Mouse (Mus musculus): ENCODE data around the gene Cygb. TPM values are rescaled to one million over a fixed set of nuclear protein-coding genes. Genes with fewer than 3 reads are reported as not detected.
A peak's percentile ranks its signal among the peaks of the same experiment; 100 is the strongest.
"Not testable (repeated sequence)": the region's sequence is repeated elsewhere in the genome, so short reads cannot be mapped to it uniquely, and the experiment has no call there.

Cygb gene
- polyA plus RNA-seq, 1 experiment from 2014 or later = 19.6 TPM

- H3K27me3 ChIP-seq (ENCODE audit: control insufficient read depth, insufficient read depth, low read length) = no peaks in the 10 kb centered on the region
- no peak overlapping the region for H3K27ac ChIP-seq (ENCODE audit: low read length)
- no peaks in the 10 kb centered on the region for H3K9me3 ChIP-seq (replicated peaks; ENCODE audit: control insufficient read depth, low read length)
- ATAC-seq (ENCODE audit: insufficient read depth, low FRiP score) = no peak
- peaks cover 49% of the 10 kb centered on the region for H3K4me1 ChIP-seq (ENCODE audit: control insufficient read depth, insufficient read depth, low read length)
- no peaks in the 10 kb centered on the region for H3K36me3 ChIP-seq (ENCODE audit: control insufficient read depth, insufficient read depth, low read length)
- no peak overlapping the region for H3K4me2 ChIP-seq (ENCODE audit: low read depth, low read length)
- 88% methylated on average over 7 of the region's 7 CpGs for WGBS
- H3K9ac ChIP-seq (ENCODE audit: low read length) = no peak overlapping the region; the same call in 1 of the 2 replicates
- H3K4me3 ChIP-seq (replicated peaks; ENCODE audit: low read length) = no peak overlapping the region
These were observed 36.5 kb downstream of the Cygb start for GRCm38 (mm10) chr11:116617641-116618040.

- H3K4me3 ChIP-seq (replicated peaks; ENCODE audit: low read length) = no peak overlapping the region
- H3K9ac ChIP-seq (ENCODE audit: low read length) = peak overlapping the region; percentile 7; the same call in 1 of the 2 replicates
- no peak for ATAC-seq (ENCODE audit: insufficient read depth, low FRiP score)
- H3K27ac ChIP-seq (ENCODE audit: low read length) = peak overlapping the region; percentile 74
- H3K36me3 ChIP-seq (ENCODE audit: control insufficient read depth, insufficient read depth, low read length) = no peaks in the 10 kb centered on the region
- no peaks in the 10 kb centered on the region for H3K9me3 ChIP-seq (replicated peaks; ENCODE audit: control insufficient read depth, low read length)
- H3K27me3 ChIP-seq (ENCODE audit: control insufficient read depth, insufficient read depth, low read length) = no peaks in the 10 kb centered on the region
- H3K4me2 ChIP-seq (ENCODE audit: low read depth, low read length) = peak overlapping the region; percentile 22; the same call in 1 of the 2 replicates
- 66% methylated on average over 10 of the region's 10 CpGs for WGBS
- peaks cover 43% of the 10 kb centered on the region for H3K4me1 ChIP-seq (ENCODE audit: control insufficient read depth, insufficient read depth, low read length)
These were observed 37.5 kb downstream of the Cygb start for GRCm38 (mm10) chr11:116616438-116617118.

- Histone ChIP-seq H3K27me3 (ENCODE audit: control insufficient read depth, insufficient read depth, low read length) (no peaks in the 10 kb centered on the region), H3K9ac (ENCODE audit: low read length) (peak overlapping the region; percentile 18; the same call in 1 of the 2 replicates), H3K4me2 (ENCODE audit: low read depth, low read length) (peak overlapping the region; percentile 22), H3K27ac (ENCODE audit: low read length) (peak overlapping the region; percentile 74), H3K9me3 (replicated peaks; ENCODE audit: control insufficient read depth, low read length) (no peaks in the 10 kb centered on the region), H3K36me3 (ENCODE audit: control insufficient read depth, insufficient read depth, low read length) (no peaks in the 10 kb centered on the region), H3K4me1 (ENCODE audit: control insufficient read depth, insufficient read depth, low read length) (peaks cover 38% of the 10 kb centered on the region), H3K4me3 (replicated peaks; ENCODE audit: low read length) (no peak overlapping the region)
- ATAC-seq (ENCODE audit: insufficient read depth, low FRiP score) = peak; percentile 63
- 37% methylated on average over 15 of the region's 15 CpGs for WGBS
These were observed 38.2 kb downstream of the Cygb start for GRCm38 (mm10) chr11:116615735-116616437.

- ATAC-seq (ENCODE audit: insufficient read depth, low FRiP score) = no peak
- peaks cover 23% of the 10 kb centered on the region for H3K4me1 ChIP-seq (ENCODE audit: control insufficient read depth, insufficient read depth, low read length)
- H3K4me2 ChIP-seq (ENCODE audit: low read depth, low read length) = no peak overlapping the region
- no peaks in the 10 kb centered on the region for H3K27me3 ChIP-seq (ENCODE audit: control insufficient read depth, insufficient read depth, low read length)
- no peak overlapping the region for H3K9ac ChIP-seq (ENCODE audit: low read length)
- no peak overlapping the region for H3K4me3 ChIP-seq (replicated peaks; ENCODE audit: low read length)
- H3K27ac ChIP-seq (ENCODE audit: low read length) = no peak overlapping the region
- 89% methylated on average over 6 of the region's 6 CpGs for WGBS
- H3K9me3 ChIP-seq (replicated peaks; ENCODE audit: control insufficient read depth, low read length) = no peaks in the 10 kb centered on the region
- no peaks in the 10 kb centered on the region for H3K36me3 ChIP-seq (ENCODE audit: control insufficient read depth, insufficient read depth, low read length)
These were observed 40.9 kb downstream of the Cygb start for GRCm38 (mm10) chr11:116613234-116613633.

- peaks cover 20% of the 10 kb centered on the region for H3K4me1 ChIP-seq (ENCODE audit: control insufficient read depth, insufficient read depth, low read length)
- no peak overlapping the region for H3K4me3 ChIP-seq (replicated peaks; ENCODE audit: low read length)
- ATAC-seq (ENCODE audit: insufficient read depth, low FRiP score) = no peak
- H3K4me2 ChIP-seq (ENCODE audit: low read depth, low read length) = no peak overlapping the region
- no peak overlapping the region for H3K9ac ChIP-seq (ENCODE audit: low read length)
- H3K36me3 ChIP-seq (ENCODE audit: control insufficient read depth, insufficient read depth, low read length) = no peaks in the 10 kb centered on the region
- WGBS = 87% methylated on average over 1 of the region's 1 CpGs
- H3K27ac ChIP-seq (ENCODE audit: low read length) = no peak overlapping the region
- no peaks in the 10 kb centered on the region for H3K9me3 ChIP-seq (replicated peaks; ENCODE audit: control insufficient read depth, low read length)
- no peaks in the 10 kb centered on the region for H3K27me3 ChIP-seq (ENCODE audit: control insufficient read depth, insufficient read depth, low read length)
These were observed 41.6 kb downstream of the Cygb start for GRCm38 (mm10) chr11:116612554-116612953.

- peaks cover 17% of the 10 kb centered on the region for H3K4me1 ChIP-seq (ENCODE audit: control insufficient read depth, insufficient read depth, low read length)
- no peak for ATAC-seq (ENCODE audit: insufficient read depth, low FRiP score)
- no peak overlapping the region for H3K9ac ChIP-seq (ENCODE audit: low read length)
- no peaks in the 10 kb centered on the region for H3K36me3 ChIP-seq (ENCODE audit: control insufficient read depth, insufficient read depth, low read length)
- H3K9me3 ChIP-seq (replicated peaks; ENCODE audit: control insufficient read depth, low read length) = no peaks in the 10 kb centered on the region
- no peak overlapping the region for H3K4me3 ChIP-seq (replicated peaks; ENCODE audit: low read length)
- H3K27ac ChIP-seq (ENCODE audit: low read length) = no peak overlapping the region
- WGBS = 83% methylated on average over 9 of the region's 9 CpGs
- H3K27me3 ChIP-seq (ENCODE audit: control insufficient read depth, insufficient read depth, low read length) = no peaks in the 10 kb centered on the region
- no peak overlapping the region for H3K4me2 ChIP-seq (ENCODE audit: low read depth, low read length)
These were observed 42.2 kb downstream of the Cygb start for GRCm38 (mm10) chr11:116611883-116612282.

- not testable (repeated sequence) for H3K9me3 ChIP-seq (replicated peaks; ENCODE audit: control insufficient read depth, low read length); ATAC-seq (ENCODE audit: insufficient read depth, low FRiP score); H3K27me3 ChIP-seq (ENCODE audit: control insufficient read depth, insufficient read depth, low read length); H3K4me1 ChIP-seq (ENCODE audit: control insufficient read depth, insufficient read depth, low read length); H3K4me2 ChIP-seq (ENCODE audit: low read depth, low read length); H3K27ac ChIP-seq (ENCODE audit: low read length); H3K4me3 ChIP-seq (replicated peaks; ENCODE audit: low read length); H3K9ac ChIP-seq (ENCODE audit: low read length); H3K36me3 ChIP-seq (ENCODE audit: control insufficient read depth, insufficient read depth, low read length)
- WGBS = 87% methylated on average over 9 of the region's 9 CpGs
These were observed 42.9 kb downstream of the Cygb start for GRCm38 (mm10) chr11:116611168-116611567.

GRCm38 (mm10) chr11:116609965-116610630, 44.0 kb downstream of the Cygb start:
- no peak for ATAC-seq (ENCODE audit: insufficient read depth, low FRiP score)
- Histone ChIP-seq H3K36me3 (ENCODE audit: control insufficient read depth, insufficient read depth, low read length) (no peaks in the 10 kb centered on the region), H3K4me2 (ENCODE audit: low read depth, low read length) (no peak overlapping the region), H3K27ac (ENCODE audit: low read length) (no peak overlapping the region), H3K9me3 (replicated peaks; ENCODE audit: control insufficient read depth, low read length) (no peaks in the 10 kb centered on the region), H3K9ac (ENCODE audit: low read length) (no peak overlapping the region), H3K27me3 (ENCODE audit: control insufficient read depth, insufficient read depth, low read length) (no peaks in the 10 kb centered on the region), H3K4me1 (ENCODE audit: control insufficient read depth, insufficient read depth, low read length) (no peaks in the 10 kb centered on the region), H3K4me3 (replicated peaks; ENCODE audit: low read length) (no peak overlapping the region)
- WGBS = 86% methylated on average over 15 of the region's 15 CpGs

- Histone ChIP-seq H3K36me3 (ENCODE audit: control insufficient read depth, insufficient read depth, low read length) (peaks cover 3% of the 10 kb centered on the region; the same call in 1 of the 2 replicates), H3K9me3 (replicated peaks; ENCODE audit: control insufficient read depth, low read length) (no peaks in the 10 kb centered on the region), H3K9ac (ENCODE audit: low read length) (no peak overlapping the region), H3K27me3 (ENCODE audit: control insufficient read depth, insufficient read depth, low read length) (no peaks in the 10 kb centered on the region), H3K27ac (ENCODE audit: low read length) (no peak overlapping the region), H3K4me1 (ENCODE audit: control insufficient read depth, insufficient read depth, low read length) (no peaks in the 10 kb centered on the region), H3K4me2 (ENCODE audit: low read depth, low read length) (no peak overlapping the region), H3K4me3 (replicated peaks; ENCODE audit: low read length) (no peak overlapping the region)
- 90% methylated on average over 3 of the region's 3 CpGs for WGBS
- no peak for ATAC-seq (ENCODE audit: insufficient read depth, low FRiP score)
These were observed 46.4 kb downstream of the Cygb start for GRCm38 (mm10) chr11:116607717-116608116.

Data from stomach, embryonic 16.5 days (tissue).